Mouse (Mus musculus): ENCODE data around the gene Selenoh. TPM values are rescaled to one million over a fixed set of nuclear protein-coding genes. Genes with fewer than 3 reads are reported as not detected.
A peak's percentile ranks its signal among the peaks of the same experiment; 100 is the strongest.

Gene Selenoh
- polyA plus RNA-seq, 1 experiment from 2014 or later: 309 TPM

- ATAC-seq (replicated peaks; ENCODE audit: low FRiP score, low TSS enrichment, low read depth): no peak
- Histone ChIP-seq H3K4me3 (ENCODE audit: low read depth, low read length) (no peak overlapping the region), H3K27ac (ENCODE audit: low read depth) (no peak overlapping the region), H3K36me3 (ENCODE audit: control insufficient read depth, insufficient read depth, low read length) (no peaks in the 10 kb centered on the region), H3K9ac (ENCODE audit: low read length) (no peak overlapping the region), H3K27me3 (replicated peaks; ENCODE audit: control insufficient read depth, insufficient read depth, low read length) (no peaks in the 10 kb centered on the region), H3K4me2 (ENCODE audit: low read length) (no peak overlapping the region), H3K9me3 (ENCODE audit: control insufficient read depth, low read length) (no peaks in the 10 kb centered on the region), H3K4me1 (replicated peaks; ENCODE audit: control insufficient read depth, insufficient read depth, low read length) (no peaks in the 10 kb centered on the region)
- DNase-seq (ENCODE audit: low spot score): no peak
- WGBS: 69% methylated on average over 1 of the region's 1 CpGs
These were observed 14.7 kb downstream of the Selenoh start for GRCm38 (mm10) chr2:84655864-84656263.

- Histone ChIP-seq H3K4me2 (ENCODE audit: low read length) (no peak overlapping the region), H3K27me3 (replicated peaks; ENCODE audit: control insufficient read depth, insufficient read depth, low read length) (no peaks in the 10 kb centered on the region), H3K9ac (ENCODE audit: low read length) (no peak overlapping the region), H3K4me3 (ENCODE audit: low read depth, low read length) (no peak overlapping the region), H3K4me1 (replicated peaks; ENCODE audit: control insufficient read depth, insufficient read depth, low read length) (no peaks in the 10 kb centered on the region), H3K36me3 (ENCODE audit: control insufficient read depth, insufficient read depth, low read length) (no peaks in the 10 kb centered on the region), H3K9me3 (ENCODE audit: control insufficient read depth, low read length) (no peaks in the 10 kb centered on the region), H3K27ac (ENCODE audit: low read depth) (no peak overlapping the region)
- DNase-seq (ENCODE audit: low spot score) (no peak), ATAC-seq (replicated peaks; ENCODE audit: low FRiP score, low TSS enrichment, low read depth) (no peak)
These were observed 17.2 kb downstream of the Selenoh start for GRCm38 (mm10) chr2:84653354-84653753.

- DNase-seq (ENCODE audit: low spot score): peak; percentile 88
- peaks cover 7% of the 10 kb centered on the region; the same call in 1 of the 2 replicates for H3K4me1 ChIP-seq (replicated peaks; ENCODE audit: control insufficient read depth, insufficient read depth, low read length)
- no peaks in the 10 kb centered on the region for H3K27me3 ChIP-seq (replicated peaks; ENCODE audit: control insufficient read depth, insufficient read depth, low read length)
- peak within 1 kb of the TSS; percentile 73 for H3K4me2 ChIP-seq (ENCODE audit: low read length)
- peak within 1 kb of the TSS; percentile 96 for H3K27ac ChIP-seq (ENCODE audit: low read depth)
- ATAC-seq (replicated peaks; ENCODE audit: low FRiP score, low TSS enrichment, low read depth): peak; percentile 97
- 0 out of 2 replicates have a peak, but pooled peaks cover 3% of the 10 kb centered on the region for H3K36me3 ChIP-seq (ENCODE audit: control insufficient read depth, insufficient read depth, low read length)
- H3K9me3 ChIP-seq (ENCODE audit: control insufficient read depth, low read length): no peaks in the 10 kb centered on the region
- peak within 1 kb of the TSS; percentile 88 for H3K4me3 ChIP-seq (ENCODE audit: low read depth, low read length)
- WGBS: under 1% methylated on average over 15 of the region's 15 CpGs
- peak within 1 kb of the TSS; percentile 96 for H3K9ac ChIP-seq (ENCODE audit: low read length)
These were observed 19.9 kb downstream of the Selenoh start, which contains the start of gene Ctnnd1 for GRCm38 (mm10) chr2:84650464-84651195. Gene Ctnnd1, minus strand, starts transcription at chr2:84650765.

GRCm38 (mm10) chr2:84649674-84650073, 20.9 kb downstream of the Selenoh start:
- WGBS: 0% methylated on average over 10 of the region's 10 CpGs
- H3K4me2 ChIP-seq (ENCODE audit: low read length): peak overlapping the region; percentile 73
- 0 out of 2 replicates have a peak, but pooled peaks cover 3% of the 10 kb centered on the region for H3K36me3 ChIP-seq (ENCODE audit: control insufficient read depth, insufficient read depth, low read length)
- no peaks in the 10 kb centered on the region for H3K27me3 ChIP-seq (replicated peaks; ENCODE audit: control insufficient read depth, insufficient read depth, low read length)
- ATAC-seq (replicated peaks; ENCODE audit: low FRiP score, low TSS enrichment, low read depth) (no peak), DNase-seq (ENCODE audit: low spot score) (peak; percentile 80)
- H3K9me3 ChIP-seq (ENCODE audit: control insufficient read depth, low read length): no peaks in the 10 kb centered on the region
- peak overlapping the region; percentile 96 for H3K27ac ChIP-seq (ENCODE audit: low read depth)
- peaks cover 7% of the 10 kb centered on the region; the same call in 1 of the 2 replicates for H3K4me1 ChIP-seq (replicated peaks; ENCODE audit: control insufficient read depth, insufficient read depth, low read length)
- H3K4me3 ChIP-seq (ENCODE audit: low read depth, low read length): peak overlapping the region; percentile 88
- peak overlapping the region; percentile 96 for H3K9ac ChIP-seq (ENCODE audit: low read length)

GRCm38 (mm10) chr2:84648369-84648768, 22.2 kb downstream of the Selenoh start:
- no peaks in the 10 kb centered on the region for H3K9me3 ChIP-seq (ENCODE audit: control insufficient read depth, low read length)
- DNase-seq (ENCODE audit: low spot score) (no peak), ATAC-seq (replicated peaks; ENCODE audit: low FRiP score, low TSS enrichment, low read depth) (no peak)

GRCm38 (mm10) chr2:84647051-84647568, 23.5 kb downstream of the Selenoh start:
- peaks cover 14% of the 10 kb centered on the region; the same call in 1 of the 2 replicates for H3K4me1 ChIP-seq (replicated peaks; ENCODE audit: control insufficient read depth, insufficient read depth, low read length)
- peak overlapping the region; percentile 88; the same call in 1 of the 2 replicates for H3K4me3 ChIP-seq (ENCODE audit: low read depth, low read length)
- peak overlapping the region; percentile 73 for H3K4me2 ChIP-seq (ENCODE audit: low read length)
- no peak overlapping the region for H3K9ac ChIP-seq (ENCODE audit: low read length)
- no peaks in the 10 kb centered on the region for H3K9me3 ChIP-seq (ENCODE audit: control insufficient read depth, low read length)
- H3K27ac ChIP-seq (ENCODE audit: low read depth): no peak overlapping the region
- WGBS: 93% methylated on average over 6 of the region's 6 CpGs
- ATAC-seq (replicated peaks; ENCODE audit: low FRiP score, low TSS enrichment, low read depth) (no peak), DNase-seq (ENCODE audit: low spot score) (no peak)
- H3K36me3 ChIP-seq (ENCODE audit: control insufficient read depth, insufficient read depth, low read length): 0 out of 2 replicates have a peak, but pooled peaks cover 3% of the 10 kb centered on the region
- H3K27me3 ChIP-seq (replicated peaks; ENCODE audit: control insufficient read depth, insufficient read depth, low read length): no peaks in the 10 kb centered on the region

More at GRCm38 (mm10) chr2:84648369-84648768, 22.2 kb downstream of the Selenoh start:
- peak overlapping the region; percentile 88 for H3K4me3 ChIP-seq (ENCODE audit: low read depth, low read length)
- peaks cover 11% of the 10 kb centered on the region; the same call in 1 of the 2 replicates for H3K4me1 ChIP-seq (replicated peaks; ENCODE audit: control insufficient read depth, insufficient read depth, low read length)
- peak overlapping the region; percentile 73 for H3K4me2 ChIP-seq (ENCODE audit: low read length)
- no peaks in the 10 kb centered on the region for H3K27me3 ChIP-seq (replicated peaks; ENCODE audit: control insufficient read depth, insufficient read depth, low read length)
- H3K27ac ChIP-seq (ENCODE audit: low read depth): no peak overlapping the region
- WGBS: 25% methylated on average over 6 of the region's 6 CpGs
- peak overlapping the region; percentile 96 for H3K9ac ChIP-seq (ENCODE audit: low read length)
- H3K36me3 ChIP-seq (ENCODE audit: control insufficient read depth, insufficient read depth, low read length): 0 out of 2 replicates have a peak, but pooled peaks cover 3% of the 10 kb centered on the region

- no peaks in the 10 kb centered on the region for H3K9me3 ChIP-seq (ENCODE audit: control insufficient read depth, low read length)
- no peaks in the 10 kb centered on the region for H3K27me3 ChIP-seq (replicated peaks; ENCODE audit: control insufficient read depth, insufficient read depth, low read length)
- WGBS: 71% methylated on average over 1 of the region's 1 CpGs
- H3K4me1 ChIP-seq (replicated peaks; ENCODE audit: control insufficient read depth, insufficient read depth, low read length): peaks cover 14% of the 10 kb centered on the region; the same call in 1 of the 2 replicates
- no peak overlapping the region for H3K4me3 ChIP-seq (ENCODE audit: low read depth, low read length)
- H3K4me2 ChIP-seq (ENCODE audit: low read length): no peak overlapping the region
- no peak overlapping the region for H3K27ac ChIP-seq (ENCODE audit: low read depth)
- ATAC-seq (replicated peaks; ENCODE audit: low FRiP score, low TSS enrichment, low read depth) (no peak), DNase-seq (ENCODE audit: low spot score) (no peak)
- H3K36me3 ChIP-seq (ENCODE audit: control insufficient read depth, insufficient read depth, low read length): 0 out of 2 replicates have a peak, but pooled peaks cover 5% of the 10 kb centered on the region
- H3K9ac ChIP-seq (ENCODE audit: low read length): no peak overlapping the region
These were observed 24.4 kb downstream of the Selenoh start for GRCm38 (mm10) chr2:84646138-84646537.

- Histone ChIP-seq H3K4me3 (ENCODE audit: low read depth, low read length) (no peak overlapping the region), H3K4me1 (replicated peaks; ENCODE audit: control insufficient read depth, insufficient read depth, low read length) (peaks cover 42% of the 10 kb centered on the region), H3K27me3 (replicated peaks; ENCODE audit: control insufficient read depth, insufficient read depth, low read length) (no peaks in the 10 kb centered on the region), H3K4me2 (ENCODE audit: low read length) (no peak overlapping the region), H3K27ac (ENCODE audit: low read depth) (no peak overlapping the region), H3K36me3 (ENCODE audit: control insufficient read depth, insufficient read depth, low read length) (peaks cover 2% of the 10 kb centered on the region; the same call in 1 of the 2 replicates), H3K9ac (ENCODE audit: low read length) (no peak overlapping the region), H3K9me3 (ENCODE audit: control insufficient read depth, low read length) (no peaks in the 10 kb centered on the region)
- DNase-seq (ENCODE audit: low spot score) (no peak), ATAC-seq (replicated peaks; ENCODE audit: low FRiP score, low TSS enrichment, low read depth) (no peak)
These were observed 29.7 kb downstream of the Selenoh start for GRCm38 (mm10) chr2:84640833-84641232.
